Comparison of ENCODE assay signal across 15 mouse cellular contexts in the genomic region with DNA sequence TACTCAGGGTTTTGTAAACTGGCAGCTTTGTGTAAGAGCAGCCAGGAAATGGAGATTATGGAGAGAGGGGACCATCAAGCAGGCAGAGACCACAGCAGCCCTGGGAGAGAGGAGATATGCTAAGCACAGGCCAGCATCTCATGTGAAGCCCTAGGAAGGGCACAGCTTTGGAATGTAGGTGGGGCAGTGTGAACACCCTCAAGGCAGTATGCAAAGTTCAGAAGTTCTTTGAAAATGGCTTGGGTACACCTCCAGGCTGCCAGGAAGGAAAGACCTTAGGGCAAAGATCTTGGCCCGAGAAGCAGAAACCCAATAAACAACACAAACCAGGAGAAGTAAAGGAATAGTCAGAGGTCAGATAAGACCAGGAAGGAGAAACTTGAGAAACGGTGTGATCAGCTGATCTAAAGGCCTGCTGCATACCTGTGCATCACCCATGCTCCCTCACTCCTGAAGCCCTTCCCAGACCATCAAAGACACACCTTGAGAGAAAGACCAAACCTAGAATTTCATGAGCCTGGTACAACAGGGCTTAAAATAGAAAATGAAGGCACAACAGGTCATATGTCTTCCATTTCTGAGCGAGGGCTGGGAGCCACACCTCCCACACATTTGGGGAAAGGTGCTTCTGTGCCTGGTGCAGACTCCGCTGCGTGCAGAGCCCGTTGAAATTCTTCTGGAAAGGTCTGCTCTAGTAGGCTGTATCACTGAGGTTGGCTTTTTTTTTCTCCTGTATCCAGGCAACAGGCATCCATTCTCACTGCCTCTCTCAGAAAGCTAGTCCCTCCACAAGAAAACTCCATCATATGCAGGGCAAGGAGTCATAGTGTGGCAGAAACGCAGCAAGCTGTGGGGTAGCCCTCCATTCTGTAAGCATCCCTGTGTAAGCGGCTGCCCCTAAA. TPM values are rescaled to one million over a fixed set of nuclear protein-coding genes. Genes with fewer than 3 reads are reported as not detected.
A peak's percentile ranks its signal among the peaks of the same experiment; 100 is the strongest.
DNase-seq lines count a peak whose midpoint lies in the region; ATAC-seq and TF ChIP-seq lines count a peak whose summit lies in the region.
"Had no signal": no experiment of that assay in that cellular context is flagged by ENCODE, and none has a peak within 500 bp of the region (broad histone marks: within the 10 kb centered on the region; RNA-seq: fewer than 3 reads in every experiment).

No protein-coding gene starts in this region.

- no peak overlapping the region for H3K9ac ChIP-seq in liver, postnatal 0 days (replicated peaks)
- H3K9ac ChIP-seq: embryonic facial prominence, embryonic 13.5 days had no signal

- no peak for ATAC-seq in liver, postnatal 0 days
- ATAC-seq: inflammation-experienced regulatory T-cells, adult 6 months; Patski had no signal

- 76% methylated on average over 8 of the region's 8 CpGs for WGBS in liver, postnatal 0 days (ENCODE audit: insufficient replicate concordance)

- TF ChIP-seq EP300 in liver, postnatal 0 days (IDR thresholded peaks at IDR 0.05; ENCODE audit: low read depth) = no peak

- H3K36me3 ChIP-seq in liver, postnatal 0 days (replicated peaks; ENCODE audit: insufficient read depth, low read length) = peaks cover 35% of the 10 kb centered on the region

- H3K9me3 ChIP-seq in liver, postnatal 0 days (ENCODE audit: low read length) = no peaks in the 10 kb centered on the region
- H3K9me3 ChIP-seq: embryonic facial prominence, embryonic 13.5 days had no signal

- peak; percentile 84 for DNase-seq in heart, adult 11 months
- no peak for DNase-seq in heart, adult 8-10 months (ENCODE audit: low spot score)
- peak; percentile 10 for DNase-seq in liver, postnatal 0 days
- DNase-seq in liver (no peak), ZHBTc4 (ENCODE audit: low read depth, low spot score) (peak; percentile 88)
- DNase-seq in left cerebral cortex, postnatal 36 days (ENCODE audit: low spot score in 2 of 2) = peak; percentile 34 to 37
- DNase-seq in spleen, postnatal 36 days (ENCODE audit: low spot score in 2 of 2) = no peak
- no peak for DNase-seq in cerebellum, adult 9-10 months
- DNase-seq: adrenal gland, postnatal 36 days; cerebellum, adult 18-20 months; midbrain, embryonic 14.5 days; thymus, postnatal 4 days had no signal

- H3K4me1 ChIP-seq in liver, postnatal 0 days (ENCODE audit: insufficient read depth) = peaks cover 7% of the 10 kb centered on the region

- no peaks in the 10 kb centered on the region for H3K27me3 ChIP-seq in liver, postnatal 0 days (ENCODE audit: insufficient read depth, low read length)
- H3K27me3 ChIP-seq: embryonic facial prominence, embryonic 13.5 days; Patski had no signal

- no peak for TF ChIP-seq CTCF in liver, postnatal 0 days (IDR thresholded peaks at IDR 0.05; ENCODE audit: low read depth)

- no peak overlapping the region for H3K4me3 ChIP-seq in liver, postnatal 0 days (ENCODE audit: low read depth, low read length)
- H3K4me3 ChIP-seq: embryonic facial prominence, embryonic 13.5 days had no signal

- intact Hi-C loops in left cerebral cortex, postnatal 36 days (cut with DNase I) = loop anchor here (10.0 kb wide), 1 partner anchor 175 kb away; no protein-coding TSS in a partner anchor

- H3K4me2 ChIP-seq in liver, postnatal 0 days (ENCODE audit: low read depth, low read length) = no peak overlapping the region
- H3K4me2 ChIP-seq: embryonic facial prominence, embryonic 13.5 days had no signal

- no peak overlapping the region for H3K27ac ChIP-seq in liver, postnatal 0 days (ENCODE audit: low read depth)
- H3K27ac ChIP-seq: embryonic facial prominence, embryonic 13.5 days had no signal

RNA-seq across cellular contexts. Expression of a gene that starts 28.6 kb away (rescaled TPM):
- 10 to 100 TPM in 1 of 4 experiments, 1 to 10 TPM in 3; 7.8 to 10.2 (median 8.4) TPM for total RNA-seq in heart, adult 8-10 months (2022)
- 7.0 and 8.1 TPM in 2 replicates for polyA plus RNA-seq in liver, postnatal 0 days (2015; fragmentation: Nextera tagmentation; extraction: Ambion mirVana)
- total RNA-seq in left cerebral cortex, postnatal 36 days (2021) = 10 to 100 TPM; 12.3 to 21.0 TPM

RNA-seq across cellular contexts. Expression of a gene that starts 32.9 kb away (rescaled TPM):
- total RNA-seq in heart, adult 8-10 months (2022) = 100 to 1,000 TPM; 349 to 382 (median 364) TPM
- 0.28 and 0.50 TPM in 2 replicates for polyA plus RNA-seq in liver, postnatal 0 days (2015; fragmentation: Nextera tagmentation; extraction: Ambion mirVana)
- total RNA-seq in left cerebral cortex, postnatal 36 days (2021) = under 1 TPM; 0.10 to 0.25 TPM
- polyA plus RNA-seq: Patski had no signal

Comparison
In these comparisons a context has a peak if more than half of its experiments do, and no peak if none do; other contexts are left out.
1. DNase-seq: peak in heart, adult 11 months (single experiment), liver, postnatal 0 days (single experiment), ZHBTc4 (single experiment) and left cerebral cortex, postnatal 36 days (2 of 2); none in heart, adult 8-10 months (single experiment), liver (single experiment), spleen, postnatal 36 days (0 of 2) and cerebellum, adult 9-10 months (single experiment).
2. RNA of a gene that starts 32.9 kb away (total RNA-seq): 349 to 382 TPM in heart, adult 8-10 months; 0.10 to 0.25 TPM in left cerebral cortex, postnatal 36 days; every median in the first group is over 100 times any median in the second.